Mouse (Mus musculus): ENCODE measurements around the gene Pou3f1. TPM values are rescaled to one million over a fixed set of nuclear protein-coding genes. Genes with fewer than 3 reads are reported as not detected.

Pou3f1 gene
- polyA plus RNA-seq, 1 experiment from 2014 or later: not detected

GRCm38 (mm10) chr4:124668078-124668477, 11.5 kb downstream of the Pou3f1 start:
- Histone ChIP-seq H3K4me2 (replicated peaks; ENCODE audit: low read depth) (no peak overlapping the region), H3K9ac (ENCODE audit: low read depth, low read length) (no peak overlapping the region), H3K4me3 (ENCODE audit: low read depth, low read length) (no peak overlapping the region), H3K9me3 (ENCODE audit: control insufficient read depth) (no peaks in the 10 kb centered on the region), H3K36me3 (ENCODE audit: control insufficient read depth, insufficient read depth) (no peaks in the 10 kb centered on the region), H3K4me1 (replicated peaks; ENCODE audit: control insufficient read depth, insufficient read depth, low read length) (no peaks in the 10 kb centered on the region), H3K27ac (ENCODE audit: low read depth, low read length) (no peak overlapping the region), H3K27me3 (replicated peaks; ENCODE audit: control insufficient read depth, insufficient read depth, low read length) (peaks cover 31% of the 10 kb centered on the region)
- TF ChIP-seq CTCF (IDR thresholded peaks at IDR 0.05; ENCODE audit: low read depth): no peak
- 20% methylated on average over 8 of the region's 8 CpGs for WGBS
- no peak for ATAC-seq

GRCm38 (mm10) chr4:124670232-124670631, 13.6 kb downstream of the Pou3f1 start:
- whole genome bisulfite sequencing: 62% methylated on average over 8 of the region's 8 CpGs
- ATAC-seq: no peak
- Histone ChIP-seq H3K4me1 (replicated peaks; ENCODE audit: control insufficient read depth, insufficient read depth, low read length) (no peaks in the 10 kb centered on the region), H3K27ac (ENCODE audit: low read depth, low read length) (no peak overlapping the region), H3K4me3 (ENCODE audit: low read depth, low read length) (no peak overlapping the region), H3K36me3 (ENCODE audit: control insufficient read depth, insufficient read depth) (no peaks in the 10 kb centered on the region), H3K27me3 (replicated peaks; ENCODE audit: control insufficient read depth, insufficient read depth, low read length) (peaks cover 18% of the 10 kb centered on the region), H3K9me3 (ENCODE audit: control insufficient read depth) (no peaks in the 10 kb centered on the region), H3K4me2 (replicated peaks; ENCODE audit: low read depth) (no peak overlapping the region), H3K9ac (ENCODE audit: low read depth, low read length) (no peak overlapping the region)
- TF ChIP-seq CTCF (IDR thresholded peaks at IDR 0.05; ENCODE audit: low read depth): no peak

- Histone ChIP-seq H3K9me3 (ENCODE audit: control insufficient read depth) (no peaks in the 10 kb centered on the region), H3K4me1 (replicated peaks; ENCODE audit: control insufficient read depth, insufficient read depth, low read length) (no peaks in the 10 kb centered on the region), H3K4me2 (replicated peaks; ENCODE audit: low read depth) (no peak overlapping the region), H3K9ac (ENCODE audit: low read depth, low read length) (no peak overlapping the region), H3K27ac (ENCODE audit: low read depth, low read length) (no peak overlapping the region), H3K4me3 (ENCODE audit: low read depth, low read length) (no peak overlapping the region), H3K27me3 (replicated peaks; ENCODE audit: control insufficient read depth, insufficient read depth, low read length) (peaks cover 18% of the 10 kb centered on the region), H3K36me3 (ENCODE audit: control insufficient read depth, insufficient read depth) (peaks cover 5% of the 10 kb centered on the region; the same call in 1 of the 2 replicates)
- TF ChIP-seq CTCF (IDR thresholded peaks at IDR 0.05; ENCODE audit: low read depth): no peak
- no peak for ATAC-seq
- WGBS: 29% methylated on average over 7 of the region's 7 CpGs
Measured at GRCm38 (mm10) chr4:124671583-124671982, 15.0 kb downstream of the Pou3f1 start.

- no peak overlapping the region for H3K4me2 ChIP-seq (replicated peaks; ENCODE audit: low read depth)
- H3K36me3 ChIP-seq (ENCODE audit: control insufficient read depth, insufficient read depth): peaks cover 10% of the 10 kb centered on the region
- H3K27me3 ChIP-seq (replicated peaks; ENCODE audit: control insufficient read depth, insufficient read depth, low read length): peaks cover 18% of the 10 kb centered on the region
- H3K9me3 ChIP-seq (ENCODE audit: control insufficient read depth): no peaks in the 10 kb centered on the region
- 8% methylated on average over 30 of the region's 31 CpGs for WGBS
- H3K27ac ChIP-seq (ENCODE audit: low read depth, low read length): no peak overlapping the region
- no peaks in the 10 kb centered on the region for H3K4me1 ChIP-seq (replicated peaks; ENCODE audit: control insufficient read depth, insufficient read depth, low read length)
- no peak overlapping the region for H3K4me3 ChIP-seq (ENCODE audit: low read depth, low read length)
- TF ChIP-seq CTCF (IDR thresholded peaks at IDR 0.05; ENCODE audit: low read depth): no peak
- ATAC-seq: no peak
- no peak overlapping the region for H3K9ac ChIP-seq (ENCODE audit: low read depth, low read length)
Measured at GRCm38 (mm10) chr4:124672347-124673320, 16.0 kb downstream of the Pou3f1 start.

GRCm38 (mm10) chr4:124674334-124675032, 17.9 kb downstream of the Pou3f1 start:
- 74% methylated on average over 17 of the region's 17 CpGs for WGBS
- Histone ChIP-seq H3K36me3 (ENCODE audit: control insufficient read depth, insufficient read depth) (peaks cover 26% of the 10 kb centered on the region), H3K4me1 (replicated peaks; ENCODE audit: control insufficient read depth, insufficient read depth, low read length) (no peaks in the 10 kb centered on the region), H3K27ac (ENCODE audit: low read depth, low read length) (no peak overlapping the region), H3K4me2 (replicated peaks; ENCODE audit: low read depth) (no peak overlapping the region), H3K9me3 (ENCODE audit: control insufficient read depth) (no peaks in the 10 kb centered on the region), H3K4me3 (ENCODE audit: low read depth, low read length) (no peak overlapping the region), H3K9ac (ENCODE audit: low read depth, low read length) (no peak overlapping the region), H3K27me3 (replicated peaks; ENCODE audit: control insufficient read depth, insufficient read depth, low read length) (peaks cover 14% of the 10 kb centered on the region)
- ATAC-seq: no peak
- no peak for TF ChIP-seq CTCF (IDR thresholded peaks at IDR 0.05; ENCODE audit: low read depth)

- Histone ChIP-seq H3K4me3 (ENCODE audit: low read depth, low read length) (no peak overlapping the region), H3K9ac (ENCODE audit: low read depth, low read length) (no peak overlapping the region), H3K9me3 (ENCODE audit: control insufficient read depth) (no peaks in the 10 kb centered on the region), H3K4me2 (replicated peaks; ENCODE audit: low read depth) (no peak overlapping the region), H3K27me3 (replicated peaks; ENCODE audit: control insufficient read depth, insufficient read depth, low read length) (peaks cover 14% of the 10 kb centered on the region), H3K36me3 (ENCODE audit: control insufficient read depth, insufficient read depth) (peaks cover 31% of the 10 kb centered on the region), H3K27ac (ENCODE audit: low read depth, low read length) (no peak overlapping the region), H3K4me1 (replicated peaks; ENCODE audit: control insufficient read depth, insufficient read depth, low read length) (no peaks in the 10 kb centered on the region)
- WGBS: 5% methylated on average over 4 of the region's 4 CpGs
- no peak; the same call in 1 of the 2 replicates for ATAC-seq
- TF ChIP-seq CTCF (IDR thresholded peaks at IDR 0.05; ENCODE audit: low read depth): peak; percentile 88
Measured at GRCm38 (mm10) chr4:124675037-124675436, 18.4 kb downstream of the Pou3f1 start.

Data from intestine, postnatal 0 days (tissue).